Mouse (Mus musculus) intestine, embryonic 14.5 days (tissue): ENCODE measurements around the gene Rapgef3. TPM values are rescaled to one million over a fixed set of nuclear protein-coding genes. Genes with fewer than 3 reads are reported as not detected.

Source experiments
- ATAC-seq: fragments of 200-750 bp; cut with Nextera tagmentation; replicated peaks from 2 replicates; pipeline ENCODE4 v1.8.0; 2017; ENCODE audit warnings: low read depth, moderate number of reproducible peaks, moderate TSS enrichment, moderate library complexity; ENCODE audit not compliant: low FRiP score, low TSS enrichment
- DNase-seq: peaks from one replicate; pipeline ENCODE4 v3.0.0-alpha.2; 2018; ENCODE audit warnings: low spot score
- H3K27ac ChIP-seq: fragments of 300-500 bp; sonication (generic); 2 replicates; pipeline ENCODE4 v1.5.1; 2014; ENCODE audit warnings: low read depth, mild to moderate bottlenecking, control low read depth
- H3K27me3 ChIP-seq: fragments of 300-500 bp; sonication (generic); replicated peaks from 2 replicates; pipeline ENCODE4 v1.6.1; 2014; ENCODE audit warnings: low read length, control low read depth; ENCODE audit not compliant: control insufficient read depth, insufficient read depth
- H3K36me3 ChIP-seq: fragments of 300-500 bp; sonication (generic); 2 replicates; pipeline ENCODE4 v1.6.1; 2014; ENCODE audit warnings: low read length, control low read depth; ENCODE audit not compliant: control insufficient read depth, insufficient read depth
- H3K4me1 ChIP-seq: fragments of 300-500 bp; sonication (generic); replicated peaks from 2 replicates; pipeline ENCODE4 v1.6.1; 2014; ENCODE audit warnings: low read length, control low read depth, mixed read lengths; ENCODE audit not compliant: control insufficient read depth, insufficient read depth
- H3K4me2 ChIP-seq: fragments of 300-500 bp; sonication (generic); 2 replicates; pipeline ENCODE4 v1.6.1; 2014; ENCODE audit warnings: low read length
- H3K4me3 ChIP-seq: fragments of 300-500 bp; sonication (generic); 2 replicates; pipeline ENCODE4 v1.5.1; 2014; ENCODE audit warnings: low read depth, low read length, control low read depth, mixed read lengths
- H3K9ac ChIP-seq: fragments of 300-500 bp; sonication (generic); 2 replicates; pipeline ENCODE4 v1.6.1; 2014; ENCODE audit warnings: mild to moderate bottlenecking, low read length
- H3K9me3 ChIP-seq: fragments of 300-500 bp; sonication (generic); 2 replicates; pipeline ENCODE4 v1.6.1; 2016; ENCODE audit warnings: low read length, control low read depth; ENCODE audit not compliant: control insufficient read depth
- WGBS: fragments of 180-500 bp; shearing (Covaris S2); extraction: QIAGEN DNeasy Blood & Tissue Kit; methylation state at CpG from one replicate; pipeline ENCODE4 v1.1.7; 2014; 5-methylcytosine and 5-hydroxymethylcytosine counted together
- polyA plus RNA-seq: library from polyadenylated mRNA; unstranded; fragments of >200 nt; fragmentation: Nextera tagmentation; extraction: Ambion mirVana; gene quantifications from 2 replicates; pipeline ENCODE4 v1.2.1, GENCODE M21; 2014

Gene Rapgef3
- polyA plus RNA-seq, 1 experiment from 2014 or later = 8.7 TPM

GRCm38 (mm10) chr15:97810399-97810798, 42.6 kb upstream of the Rapgef3 start:
- Histone ChIP-seq H3K4me3 (no peak overlapping the region), H3K9me3 (no peaks in the 10 kb centered on the region), H3K36me3 (peaks cover 52% of the 10 kb centered on the region), H3K9ac (no peak overlapping the region), H3K27ac (no peak overlapping the region), H3K4me2 (no peak overlapping the region), H3K4me1 (peaks cover 20% of the 10 kb centered on the region), H3K27me3 (no peaks in the 10 kb centered on the region)
- WGBS = 92% methylated on average over 5 of the region's 5 CpGs
- DNase-seq (no peak), ATAC-seq (no peak)

GRCm38 (mm10) chr15:97809942-97810341, 42.2 kb upstream of the Rapgef3 start:
- Histone ChIP-seq H3K27me3 (no peaks in the 10 kb centered on the region), H3K4me2 (no peak overlapping the region), H3K9me3 (no peaks in the 10 kb centered on the region), H3K27ac (no peak overlapping the region), H3K4me3 (no peak overlapping the region), H3K36me3 (peaks cover 56% of the 10 kb centered on the region), H3K9ac (no peak overlapping the region), H3K4me1 (peaks cover 20% of the 10 kb centered on the region)
- no peak for ATAC-seq
- WGBS = 83% methylated on average over 5 of the region's 5 CpGs
- no peak for DNase-seq

GRCm38 (mm10) chr15:97809206-97809605, 41.4 kb upstream of the Rapgef3 start:
- no peak for ATAC-seq
- Histone ChIP-seq H3K36me3 (peaks cover 61% of the 10 kb centered on the region), H3K9ac (no peak overlapping the region), H3K9me3 (no peaks in the 10 kb centered on the region), H3K4me3 (no peak overlapping the region), H3K4me1 (peaks cover 13% of the 10 kb centered on the region), H3K27ac (no peak overlapping the region), H3K4me2 (no peak overlapping the region), H3K27me3 (no peaks in the 10 kb centered on the region)
- 82% methylated on average over 14 of the region's 14 CpGs for WGBS
- DNase-seq = no peak

GRCm38 (mm10) chr15:97808532-97808931, 40.8 kb upstream of the Rapgef3 start:
- Histone ChIP-seq H3K27me3 (no peaks in the 10 kb centered on the region), H3K4me3 (no peak overlapping the region), H3K9ac (no peak overlapping the region), H3K4me1 (peaks cover 6% of the 10 kb centered on the region), H3K36me3 (peaks cover 61% of the 10 kb centered on the region), H3K9me3 (no peaks in the 10 kb centered on the region), H3K27ac (no peak overlapping the region), H3K4me2 (no peak overlapping the region)
- no peak for DNase-seq
- 87% methylated on average over 14 of the region's 14 CpGs for WGBS
- ATAC-seq = no peak

GRCm38 (mm10) chr15:97807867-97808266, 40.1 kb upstream of the Rapgef3 start:
- peaks cover 63% of the 10 kb centered on the region for H3K36me3 ChIP-seq
- no peak for ATAC-seq
- WGBS = 78% methylated on average over 12 of the region's 12 CpGs

GRCm38 (mm10) chr15:97802575-97802974, 34.8 kb upstream of the Rapgef3 start:
- Histone ChIP-seq H3K4me2 (0 out of 2 replicates have a peak overlapping the region, but pooled peaks have one; percentile 8), H3K27ac (no peak overlapping the region), H3K4me3 (no peak overlapping the region), H3K9me3 (no peaks in the 10 kb centered on the region), H3K36me3 (peaks cover 82% of the 10 kb centered on the region), H3K4me1 (no peaks in the 10 kb centered on the region), H3K27me3 (no peaks in the 10 kb centered on the region), H3K9ac (no peak overlapping the region)
- DNase-seq = no peak
- peak; percentile 30; the same call in 1 of the 2 replicates for ATAC-seq
- 20% methylated on average over 13 of the region's 13 CpGs for WGBS

More at GRCm38 (mm10) chr15:97807867-97808266, 40.1 kb upstream of the Rapgef3 start:
- Histone ChIP-seq H3K4me1 (no peaks in the 10 kb centered on the region), H3K9ac (no peak overlapping the region), H3K9me3 (no peaks in the 10 kb centered on the region), H3K4me2 (no peak overlapping the region), H3K27ac (no peak overlapping the region), H3K27me3 (no peaks in the 10 kb centered on the region), H3K4me3 (no peak overlapping the region)
- no peak for DNase-seq

GRCm38 (mm10) chr15:97801811-97802210, 34.0 kb upstream of the Rapgef3 start:
- Histone ChIP-seq H3K36me3 (peaks cover 82% of the 10 kb centered on the region), H3K27me3 (no peaks in the 10 kb centered on the region), H3K9me3 (no peaks in the 10 kb centered on the region), H3K4me3 (no peak overlapping the region), H3K4me1 (no peaks in the 10 kb centered on the region), H3K4me2 (no peak overlapping the region), H3K27ac (no peak overlapping the region), H3K9ac (no peak overlapping the region)
- ATAC-seq (no peak), DNase-seq (no peak)
- 85% methylated on average over 7 of the region's 7 CpGs for WGBS

GRCm38 (mm10) chr15:97800853-97801252, 33.1 kb upstream of the Rapgef3 start:
- Histone ChIP-seq H3K4me2 (no peak overlapping the region), H3K9ac (no peak overlapping the region), H3K27ac (no peak overlapping the region), H3K9me3 (no peaks in the 10 kb centered on the region), H3K4me1 (no peaks in the 10 kb centered on the region), H3K27me3 (no peaks in the 10 kb centered on the region), H3K36me3 (peaks cover 82% of the 10 kb centered on the region), H3K4me3 (no peak overlapping the region)
- no peak for ATAC-seq
- DNase-seq = no peak
- WGBS = 85% methylated on average over 13 of the region's 13 CpGs

GRCm38 (mm10) chr15:97799446-97799845, 31.7 kb upstream of the Rapgef3 start:
- H3K4me2 ChIP-seq = no peak overlapping the region
- H3K9me3 ChIP-seq = no peaks in the 10 kb centered on the region
- H3K27ac ChIP-seq = no peak overlapping the region
- 90% methylated on average over 11 of the region's 11 CpGs for WGBS
- H3K4me3 ChIP-seq = no peak overlapping the region
- ATAC-seq (no peak), DNase-seq (no peak)
- H3K4me1 ChIP-seq = no peaks in the 10 kb centered on the region
- H3K27me3 ChIP-seq = no peaks in the 10 kb centered on the region
- H3K36me3 ChIP-seq = peaks cover 83% of the 10 kb centered on the region
- H3K9ac ChIP-seq = no peak overlapping the region
